Mouse (Mus musculus): ENCODE measurements around the gene Kcnd2. TPM values are rescaled to one million over a fixed set of nuclear protein-coding genes. Genes with fewer than 3 reads are reported as not detected.

Gene Kcnd2
- polyA plus RNA-seq, 1 experiment = 43.9 TPM

- no peak for DNase-seq (ENCODE audit: extremely low spot score in 1 of 2, low spot score in 1 of 2)
Observed at GRCm38 (mm10) chr6:21664135-21664534, 448.8 kb downstream of the Kcnd2 start.

- no peak for DNase-seq (ENCODE audit: extremely low spot score in 1 of 2, low spot score in 1 of 2)
Observed at GRCm38 (mm10) chr6:21664638-21665037, 449.3 kb downstream of the Kcnd2 start.

GRCm38 (mm10) chr6:21684252-21684651 lies 468.9 kb downstream of the Kcnd2 start:
- DNase-seq (ENCODE audit: extremely low spot score in 1 of 2, low spot score in 1 of 2) = no peak

GRCm38 (mm10) chr6:21686388-21686787 lies 471.1 kb downstream of the Kcnd2 start:
- no peak for DNase-seq (ENCODE audit: extremely low spot score in 1 of 2, low spot score in 1 of 2)

GRCm38 (mm10) chr6:21692861-21693350 lies 477.6 kb downstream of the Kcnd2 start:
- no peak for DNase-seq (ENCODE audit: extremely low spot score in 1 of 2, low spot score in 1 of 2)

- DNase-seq (ENCODE audit: extremely low spot score in 1 of 2, low spot score in 1 of 2) = no peak
Observed at GRCm38 (mm10) chr6:21697641-21698040, 482.3 kb downstream of the Kcnd2 start.

- DNase-seq (ENCODE audit: extremely low spot score in 1 of 2, low spot score in 1 of 2) = no peak
Observed at GRCm38 (mm10) chr6:21701131-21701530, 485.8 kb downstream of the Kcnd2 start.

- DNase-seq (ENCODE audit: extremely low spot score in 1 of 2, low spot score in 1 of 2) = peak in 1 of 2 experiments; percentile 71
Observed at GRCm38 (mm10) chr6:21709228-21709627, 493.9 kb downstream of the Kcnd2 start.

- DNase-seq (ENCODE audit: extremely low spot score in 1 of 2, low spot score in 1 of 2) = no peak
Observed at GRCm38 (mm10) chr6:21719121-21719520, 503.8 kb downstream of the Kcnd2 start.

- DNase-seq (ENCODE audit: extremely low spot score in 1 of 2, low spot score in 1 of 2) = no peak
Observed at GRCm38 (mm10) chr6:21722238-21722637, 506.9 kb downstream of the Kcnd2 start.

- DNase-seq (ENCODE audit: extremely low spot score in 1 of 2, low spot score in 1 of 2) = no peak
Observed at GRCm38 (mm10) chr6:21740606-21741005, 525.3 kb downstream of the Kcnd2 start.

- DNase-seq (ENCODE audit: extremely low spot score in 1 of 2, low spot score in 1 of 2) = no peak
Observed at GRCm38 (mm10) chr6:21744615-21745266, 529.4 kb downstream of the Kcnd2 start.

GRCm38 (mm10) chr6:21747536-21747935 lies 532.2 kb downstream of the Kcnd2 start:
- DNase-seq (ENCODE audit: extremely low spot score in 1 of 2, low spot score in 1 of 2) = no peak

GRCm38 (mm10) chr6:21767787-21768221 lies 552.5 kb downstream of the Kcnd2 start:
- DNase-seq (ENCODE audit: extremely low spot score in 1 of 2, low spot score in 1 of 2) = peak in 1 of 2 experiments; percentile 25

GRCm38 (mm10) chr6:21768745-21769446 lies 553.6 kb downstream of the Kcnd2 start:
- peak in 1 of 2 experiments; percentile 26 for DNase-seq (ENCODE audit: extremely low spot score in 1 of 2, low spot score in 1 of 2)

GRCm38 (mm10) chr6:21769447-21769809 lies 554.1 kb downstream of the Kcnd2 start:
- no peak for DNase-seq (ENCODE audit: extremely low spot score in 1 of 2, low spot score in 1 of 2)

GRCm38 (mm10) chr6:21774213-21774916 lies 559.1 kb downstream of the Kcnd2 start:
- no peak for DNase-seq (ENCODE audit: extremely low spot score in 1 of 2, low spot score in 1 of 2)

Data from frontal cortex, adult 2 months (tissue).